Mouse (Mus musculus) frontal cortex, postnatal 36 days (tissue): ENCODE measurements around the gene Robo2.

Source experiments
- DNase-seq, 2 experiments: peaks; one replicate each; pipeline ENCODE4 v3.0.0; 2022; ENCODE audit warnings: low spot score in 2 of 2

The Robo2 gene

DNA sequence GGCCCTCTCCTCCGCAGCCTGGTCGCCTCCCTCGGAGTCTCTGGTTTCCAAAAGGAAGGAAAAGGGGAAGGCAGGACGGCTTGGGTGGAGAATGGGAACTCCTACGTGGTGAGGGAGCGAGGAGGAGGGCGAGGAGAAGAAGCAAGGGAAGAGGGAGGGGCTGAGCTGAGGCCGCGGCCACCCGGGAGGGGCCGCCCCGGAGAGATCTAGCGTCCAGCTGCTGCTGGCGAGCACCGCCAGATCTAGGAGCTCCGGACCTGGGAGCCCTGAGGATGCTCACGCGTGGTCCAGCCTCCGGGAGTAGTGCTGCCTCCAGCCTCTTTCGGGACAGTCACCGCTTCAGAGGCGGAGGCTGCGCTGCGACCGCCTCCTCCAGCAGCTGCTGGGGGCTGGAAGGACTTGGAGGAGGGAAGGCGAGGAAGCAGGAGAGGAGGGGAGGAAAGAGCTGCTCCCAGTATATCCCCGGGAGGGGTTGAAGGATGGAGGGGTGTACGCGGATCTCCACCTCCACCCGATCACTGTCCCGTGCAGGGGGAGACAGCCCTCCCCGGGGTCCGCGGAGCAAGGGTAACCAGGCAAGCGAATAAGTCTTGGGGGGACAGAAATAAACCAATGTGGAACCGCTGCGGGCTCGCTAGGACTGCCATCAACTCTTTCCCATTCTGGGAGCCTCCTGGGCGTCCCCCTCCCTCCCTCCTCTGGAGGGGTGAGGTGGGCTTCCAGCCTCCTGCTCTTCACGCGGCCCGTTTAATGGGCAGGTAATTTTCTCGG is at the start of gene Robo2:
TSS of gene Robo2 (minus strand) at position 345 of the 771 bp plus-strand sequence.
- peak; percentile 70 to 77 for DNase-seq

- DNase-seq: no peak
Measured at GRCm38 (mm10) chr16:74458138-74458537, 46.5 kb upstream of the Robo2 start.

GRCm38 (mm10) chr16:74457736-74458135 is 46.1 kb upstream of the Robo2 start:
- DNase-seq: no peak

DNA sequence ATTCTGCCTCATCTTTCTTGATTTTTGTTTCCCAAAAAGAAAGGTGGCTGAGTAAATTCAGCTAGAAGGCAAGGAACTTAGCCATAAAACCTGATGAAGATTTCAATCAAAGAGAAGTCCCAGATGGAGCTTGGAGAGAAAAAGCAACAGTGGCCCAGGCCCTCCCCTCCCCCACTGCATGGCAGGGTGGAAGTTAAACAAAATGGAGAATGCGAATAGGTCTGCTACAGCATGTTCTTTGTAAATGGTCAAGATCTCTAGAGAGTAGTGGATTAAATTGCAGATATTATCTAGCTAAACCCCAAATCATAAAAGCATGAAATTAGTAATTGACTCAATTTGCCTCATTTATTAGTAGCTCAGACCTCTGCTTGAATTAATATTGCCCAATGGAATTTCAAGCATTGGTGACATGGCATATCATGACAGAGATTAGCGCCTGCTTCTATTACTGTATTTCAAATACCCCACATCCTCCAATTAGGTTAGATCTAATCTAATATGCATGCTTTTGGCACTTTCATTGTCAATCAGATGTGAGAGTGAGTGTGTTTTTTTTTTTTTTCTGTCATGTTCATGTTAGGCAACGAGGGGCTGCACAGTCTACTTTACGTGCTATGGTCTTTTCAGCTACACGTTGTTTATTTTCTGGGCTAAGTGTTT is 45.3 kb upstream of the Robo2 start:
- no peak for DNase-seq

DNA sequence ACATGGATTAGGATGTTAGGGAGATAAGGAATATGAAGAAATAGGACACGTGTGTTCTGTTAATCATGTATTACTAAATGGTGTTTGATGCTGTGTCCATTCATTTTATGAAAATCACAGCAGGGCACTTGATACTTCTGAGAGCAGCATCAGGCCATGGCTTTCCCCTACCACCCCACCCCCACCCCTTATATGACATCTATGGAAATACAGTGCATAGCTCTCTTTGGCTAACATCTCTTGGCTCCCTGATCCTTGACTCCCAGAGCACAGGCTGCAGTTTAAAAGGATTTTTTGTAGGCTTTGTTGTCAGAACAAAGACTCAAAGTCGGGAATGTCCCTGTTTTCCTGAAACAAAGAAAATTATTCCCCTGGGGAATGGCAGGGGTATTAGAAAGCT is 43.6 kb upstream of the Robo2 start:
- DNase-seq: no peak

DNA sequence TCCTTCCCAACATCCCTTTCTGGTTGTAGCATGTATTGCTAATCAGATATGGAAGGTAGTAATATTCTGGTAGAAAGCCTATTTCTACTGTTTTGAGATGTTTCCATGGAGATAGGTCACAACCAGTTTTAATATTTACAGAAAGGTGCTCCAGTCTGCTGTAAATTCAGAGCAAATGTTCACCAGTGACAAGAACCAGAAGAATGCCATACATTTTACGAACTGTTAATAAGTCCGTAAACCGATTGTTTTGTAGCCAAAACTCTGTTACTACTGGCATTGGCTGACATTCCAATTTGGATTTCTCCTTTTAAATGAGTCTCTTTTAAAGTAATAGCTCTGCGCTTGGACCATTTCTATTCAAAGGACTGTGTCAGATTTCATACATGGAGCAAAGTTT is 36.4 kb upstream of the Robo2 start:
- DNase-seq: no peak

DNA sequence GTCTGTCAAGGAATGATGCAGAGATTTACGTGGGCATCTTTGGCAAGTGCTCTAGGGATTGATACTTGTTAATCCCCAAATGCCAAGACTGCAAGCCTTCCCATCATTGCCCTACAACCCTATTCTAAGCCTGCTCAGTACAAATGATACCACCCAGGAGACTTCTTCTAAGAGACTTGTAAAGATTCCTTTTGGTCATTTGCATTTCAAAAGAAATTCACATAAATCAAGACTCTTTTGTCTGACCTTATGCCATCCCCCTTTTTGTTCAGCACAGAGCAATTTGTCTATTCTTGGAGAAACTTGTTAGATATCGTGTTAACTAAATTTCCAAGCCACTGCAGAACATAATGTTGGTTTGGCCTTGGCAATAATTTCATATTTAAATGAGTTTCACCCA is 15.4 kb upstream of the Robo2 start:
- no peak for DNase-seq

GRCm38 (mm10) chr16:74420324-74420723 is 8.7 kb upstream of the Robo2 start:
- no peak for DNase-seq

GRCm38 (mm10) chr16:74412471-74413291 is 1.1 kb upstream of the Robo2 start:
- peak; percentile 65 to 73 for DNase-seq

GRCm38 (mm10) chr16:74411021-74411420 is 604 bp downstream of the Robo2 start:
- DNase-seq: peak in 1 of 2 experiments; percentile 38

DNA sequence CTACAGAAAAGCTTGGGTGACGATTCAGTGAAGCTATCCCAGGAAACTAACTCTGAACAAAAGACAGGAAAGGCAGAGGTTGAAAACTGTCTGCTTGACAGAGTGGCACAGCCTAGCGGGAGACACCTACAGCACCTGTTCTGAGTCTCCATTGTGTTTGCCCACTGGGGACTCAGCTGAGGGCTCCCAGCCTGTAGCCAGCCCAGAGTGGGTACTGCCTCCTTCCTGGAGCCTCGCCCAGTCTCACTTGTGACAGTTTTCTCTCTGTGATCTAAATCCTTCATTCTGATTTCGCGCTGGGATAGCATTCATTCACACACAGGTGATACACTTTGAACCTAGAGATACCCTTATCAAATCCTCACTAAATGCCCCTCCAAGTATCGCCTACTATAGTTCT is 1.5 kb downstream of the Robo2 start:
- DNase-seq: peak in 1 of 2 experiments; percentile 24

GRCm38 (mm10) chr16:74409548-74409947 is 2.1 kb downstream of the Robo2 start:
- DNase-seq: no peak

DNA sequence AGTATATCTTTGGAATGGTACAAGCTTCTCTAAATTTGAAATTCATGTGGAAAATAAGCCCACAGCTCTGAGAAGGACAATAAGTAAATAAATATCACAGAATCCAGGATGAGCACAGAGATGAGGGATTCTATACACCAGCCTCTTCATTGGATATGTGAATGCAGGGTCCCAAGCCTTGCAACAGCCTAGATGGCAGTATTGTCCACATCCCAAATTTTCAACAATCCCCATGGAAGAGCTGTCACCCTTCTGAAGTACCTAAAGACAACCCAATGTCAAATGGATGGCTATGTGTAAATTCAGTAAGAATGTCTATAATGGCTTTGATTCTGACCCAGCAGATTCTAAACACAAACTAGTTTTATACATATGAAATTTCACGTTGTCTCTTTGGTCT is 3.1 kb downstream of the Robo2 start:
- no peak for DNase-seq

GRCm38 (mm10) chr16:74397291-74397690 is 14.3 kb downstream of the Robo2 start:
- DNase-seq: no peak

- no peak for DNase-seq
Measured at GRCm38 (mm10) chr16:74395678-74396077, 15.9 kb downstream of the Robo2 start.

DNA sequence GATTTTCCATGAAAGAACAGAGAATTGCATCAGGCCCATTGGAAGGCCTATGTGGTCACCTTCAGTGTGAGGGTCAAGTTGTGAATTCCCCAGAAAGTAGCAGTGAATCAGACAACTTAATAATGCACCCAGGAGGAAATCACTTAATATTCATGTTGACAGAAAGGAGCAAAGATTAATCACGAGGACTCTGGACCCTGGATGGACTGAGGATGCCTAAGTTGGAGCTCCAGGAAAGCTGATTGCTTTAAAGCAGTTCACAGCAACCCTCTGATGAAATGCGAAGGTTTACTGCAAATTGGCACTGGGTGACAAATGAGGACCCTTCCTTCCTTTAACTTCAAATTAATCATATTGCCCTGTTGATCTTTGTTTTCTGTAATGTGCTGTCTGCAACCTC is 32.2 kb downstream of the Robo2 start:
- no peak for DNase-seq

DNA sequence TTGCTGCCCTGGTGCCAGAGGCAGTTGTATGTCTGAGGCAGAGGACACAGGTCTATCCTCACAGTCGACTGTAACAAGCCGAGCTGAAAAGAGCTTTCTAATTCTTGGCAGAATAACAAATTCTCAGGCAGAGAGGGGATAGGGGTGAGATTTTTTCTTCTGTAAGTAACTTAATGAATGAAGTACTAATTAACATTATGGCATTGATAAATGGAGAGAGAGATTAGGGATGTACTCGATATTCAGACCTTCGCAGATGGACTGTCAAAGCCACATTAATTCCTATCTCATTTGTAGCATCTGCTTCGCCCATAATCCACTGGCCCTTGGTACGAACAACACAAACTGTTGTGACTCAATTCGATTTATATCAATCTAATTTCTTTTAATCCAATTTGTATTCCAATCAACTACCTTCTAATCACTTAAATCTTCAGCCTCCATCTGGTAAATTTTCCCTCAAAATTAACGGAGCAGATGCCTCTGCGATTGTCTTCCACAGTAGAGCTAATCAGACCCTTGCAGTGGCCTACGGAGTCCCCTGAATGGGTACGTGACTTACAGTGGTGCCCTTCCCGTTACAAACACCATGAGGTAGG is 36.2 kb downstream of the Robo2 start:
- DNase-seq: no peak

- no peak for DNase-seq
Measured at GRCm38 (mm10) chr16:74374540-74374939, 37.1 kb downstream of the Robo2 start.

DNA sequence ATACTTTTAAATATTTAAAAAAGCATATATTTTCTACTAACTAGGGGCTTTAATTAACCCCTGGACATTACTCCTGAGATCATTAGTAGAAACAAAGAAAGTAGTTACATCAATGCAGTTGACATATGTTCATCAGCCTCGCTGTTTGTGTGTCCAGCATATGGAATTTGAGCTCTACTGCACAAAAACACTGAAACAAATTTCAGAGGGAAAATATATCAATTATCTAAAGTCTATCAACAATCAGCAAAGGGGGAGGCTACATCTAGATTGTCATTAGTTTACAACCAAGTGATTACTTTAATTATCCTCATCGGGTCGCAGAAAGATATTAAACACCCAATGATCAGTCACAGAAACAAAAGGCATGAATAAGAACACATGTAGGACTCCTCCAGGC is 38.2 kb downstream of the Robo2 start:
- DNase-seq: no peak

- DNase-seq: no peak
Measured at GRCm38 (mm10) chr16:74372876-74373275, 38.7 kb downstream of the Robo2 start.

DNA sequence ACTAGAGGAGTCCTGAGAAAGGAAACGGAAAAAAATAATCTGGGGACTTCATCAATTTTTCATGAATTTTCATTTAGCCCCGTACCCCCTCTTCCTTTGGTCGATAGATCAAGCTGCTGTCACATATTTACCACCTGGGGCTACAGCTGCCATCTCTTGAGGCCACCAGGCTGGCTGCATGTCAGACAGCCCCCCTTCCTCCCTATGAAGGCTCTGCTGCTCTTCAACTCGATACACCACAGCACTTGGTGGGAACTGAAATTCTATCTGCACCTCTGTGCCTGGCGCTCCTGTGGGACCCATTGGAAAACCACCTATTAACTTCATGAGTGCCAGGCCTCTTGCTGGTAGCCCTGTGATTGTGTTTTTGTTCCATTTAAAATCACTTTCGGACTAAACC is 63.2 kb downstream of the Robo2 start:
- DNase-seq: no peak

DNA sequence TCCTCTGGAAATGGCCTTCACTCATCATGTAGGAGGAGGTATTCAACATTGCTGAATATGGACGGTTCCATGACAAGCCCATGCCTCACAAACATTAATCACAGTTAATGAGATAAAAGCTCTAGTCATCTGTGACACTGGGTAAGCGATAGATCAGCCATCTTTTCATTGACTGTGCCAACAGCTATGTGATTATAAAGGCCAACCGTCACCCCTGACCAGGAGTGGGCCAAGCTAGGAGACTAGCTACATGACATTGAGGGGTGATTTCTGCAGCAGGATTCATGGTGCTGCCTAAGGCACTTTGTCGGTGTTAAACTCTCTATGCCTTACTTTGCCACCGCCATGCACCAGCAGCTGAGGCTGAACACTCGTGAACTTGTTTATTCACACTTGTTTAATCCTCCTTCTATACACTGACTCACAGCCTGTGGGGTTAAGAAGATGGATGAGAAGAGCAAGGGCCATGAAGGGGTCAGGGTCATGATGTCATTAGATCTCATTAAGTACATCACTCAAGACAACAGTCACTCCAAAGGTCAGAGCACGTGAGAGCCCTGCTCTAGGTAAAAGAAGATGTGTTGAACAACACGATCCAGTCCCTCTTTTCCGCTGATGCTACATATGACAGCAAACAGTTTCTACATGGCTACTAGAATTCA is 72.5 kb downstream of the Robo2 start:
- DNase-seq: no peak
